Mouse (Mus musculus): ENCODE data around the gene Psg19.
A peak's percentile ranks its signal among the peaks of the same experiment; 100 is the strongest.

The Psg19 gene

GRCm38 (mm10) chr7:18746189-18746860 lies 52.0 kb downstream of the Psg19 start:
- DNase-seq (ENCODE audit: low spot score): peak; percentile 66
